10 mouse cellular contexts compared by ENCODE assay signal in genomic region chr11:68216041-68216440, GRCm38 (mm10).
DNase-seq lines count a peak whose midpoint lies in the region; ATAC-seq and TF ChIP-seq lines count a peak whose summit lies in the region.
"Had no signal": no experiment of that assay in that cellular context is flagged by ENCODE, and none has a peak within 500 bp of the region (broad histone marks: within the 10 kb centered on the region; RNA-seq: fewer than 3 reads in every experiment).

No protein-coding gene starts in this region.

- H3K36me3 ChIP-seq in forebrain, embryonic 10.5 days (replicated peaks): peaks cover 19% of the 10 kb centered on the region
- no peaks in the 10 kb centered on the region for H3K36me3 ChIP-seq in hindbrain, embryonic 15.5 days
- no peaks in the 10 kb centered on the region for H3K36me3 ChIP-seq in midbrain, embryonic 16.5 days (ENCODE audit: control insufficient read depth, insufficient read depth, low read length)

- 87% methylated on average over 11 of the region's 11 CpGs for WGBS in forebrain, embryonic 10.5 days
- WGBS in hindbrain, embryonic 15.5 days: 32% methylated on average over 11 of the region's 11 CpGs
- WGBS in midbrain, embryonic 16.5 days: 33% methylated on average over 11 of the region's 11 CpGs
- 68% methylated on average over 11 of the region's 11 CpGs for WGBS in cerebellum, adult 2 months

- peaks cover 59% of the 10 kb centered on the region for H3K27me3 ChIP-seq in forebrain, embryonic 10.5 days (ENCODE audit: poor library complexity, severe bottlenecking)
- H3K27me3 ChIP-seq in hindbrain, embryonic 15.5 days: no peaks in the 10 kb centered on the region
- H3K27me3 ChIP-seq in midbrain, embryonic 16.5 days (ENCODE audit: control insufficient read depth, insufficient read depth, low read depth, low read length): no peaks in the 10 kb centered on the region
- H3K27me3 ChIP-seq in cerebellum, adult 2 months (ENCODE audit: control insufficient read depth, insufficient read depth, low read length): no peaks in the 10 kb centered on the region

- peak overlapping the region; percentile 82 for H3K27ac ChIP-seq in forebrain, embryonic 10.5 days
- H3K27ac ChIP-seq in hindbrain, embryonic 15.5 days (replicated peaks): peak overlapping the region; percentile 66; the same call in 1 of the 2 replicates
- peak overlapping the region; percentile 81 for H3K27ac ChIP-seq in midbrain, embryonic 16.5 days (ENCODE audit: low read length)
- H3K27ac ChIP-seq in cerebellum, adult 2 months (ENCODE audit: insufficient read depth, low read length): no peak overlapping the region

- no peaks in the 10 kb centered on the region; the same call in 1 of the 2 replicates for H3K9me3 ChIP-seq in forebrain, embryonic 10.5 days
- no peaks in the 10 kb centered on the region for H3K9me3 ChIP-seq in hindbrain, embryonic 15.5 days
- H3K9me3 ChIP-seq in midbrain, embryonic 16.5 days (replicated peaks; ENCODE audit: control insufficient read depth, low read length, poor library complexity, severe bottlenecking): no peaks in the 10 kb centered on the region

- peaks cover 73% of the 10 kb centered on the region for H3K4me1 ChIP-seq in forebrain, embryonic 10.5 days
- H3K4me1 ChIP-seq in hindbrain, embryonic 15.5 days (replicated peaks): peaks cover 39% of the 10 kb centered on the region
- H3K4me1 ChIP-seq in midbrain, embryonic 16.5 days (ENCODE audit: control insufficient read depth, insufficient read depth, low read length): peaks cover 23% of the 10 kb centered on the region
- H3K4me1 ChIP-seq in cerebellum, adult 2 months (ENCODE audit: control insufficient read depth, insufficient read depth, low read length): peaks cover 3% of the 10 kb centered on the region; the same call in 1 of the 2 replicates

- ATAC-seq in hindbrain, embryonic 15.5 days (ENCODE audit: low FRiP score, low read depth): peak; percentile 32; the same call in 1 of the 2 replicates
- ATAC-seq in midbrain, embryonic 16.5 days: no peak

- DNase-seq in embryo, embryonic 10.5 days (ENCODE audit: low spot score): peak; percentile 57
- DNase-seq in embryo, embryonic 11 days: no peak
- no peak for DNase-seq in forebrain, embryonic 10.5 days (ENCODE audit: extremely low spot score, low spot score)
- DNase-seq in adrenal gland, postnatal 25 days: no peak
- no peak for DNase-seq in cerebellum, adult 2 months
- no peak for DNase-seq in kidney, adult 8-10 months
- DNase-seq: lung, postnatal 10 days; right cerebral cortex, postnatal 4 days had no signal

- no peak for TF ChIP-seq POLR2A in cerebellum, adult 2 months (IDR thresholded peaks at IDR 0.05; ENCODE audit: borderline replicate concordance, insufficient read depth, low read length)

- H3K4me2 ChIP-seq in hindbrain, embryonic 15.5 days: no peak overlapping the region
- no peak overlapping the region for H3K4me2 ChIP-seq in midbrain, embryonic 16.5 days (ENCODE audit: low read length)

- peak overlapping the region; percentile 26; the same call in 1 of the 2 replicates for H3K4me3 ChIP-seq in forebrain, embryonic 10.5 days
- H3K4me3 ChIP-seq in hindbrain, embryonic 15.5 days: no peak overlapping the region
- no peak overlapping the region for H3K4me3 ChIP-seq in midbrain, embryonic 16.5 days (ENCODE audit: low read depth, low read length)
- no peak overlapping the region for H3K4me3 ChIP-seq in cerebellum, adult 2 months (replicated peaks; ENCODE audit: insufficient read depth, low read depth, low read length)

- H3K9ac ChIP-seq in hindbrain, embryonic 15.5 days: no peak overlapping the region
- H3K9ac ChIP-seq in midbrain, embryonic 16.5 days (ENCODE audit: low read depth, low read length): no peak overlapping the region

- TF ChIP-seq CTCF in cerebellum, adult 2 months (IDR thresholded peaks at IDR 0.05; ENCODE audit: borderline replicate concordance, insufficient read depth, low read depth, low read length): no peak
